Mouse (Mus musculus) heart, adult 2 months (tissue): Measurements from ENCODE around the gene Cdc37.

Experiments
- CTCF ChIP-seq: fragments of 200-600 bp; IDR thresholded peaks from 2 replicates; pipeline ENCODE4 v1.8.1; 2022; ENCODE audit warnings: antibody characterized with exemption, mild to moderate bottlenecking, moderate library complexity
- EP300 ChIP-seq: fragments of 200-500 bp; IDR thresholded peaks from 2 replicates; pipeline ENCODE4 v1.6.1; 2011; ENCODE audit warnings: low read depth, low read length, control low read depth; ENCODE audit not compliant: insufficient read depth
- POLR2A ChIP-seq: fragments of 200-500 bp; IDR thresholded peaks from 2 replicates; pipeline ENCODE4 v1.6.1; 2011; ENCODE audit warnings: mild to moderate bottlenecking, low read depth, low read length, control low read depth; ENCODE audit not compliant: insufficient read depth

DNA sequence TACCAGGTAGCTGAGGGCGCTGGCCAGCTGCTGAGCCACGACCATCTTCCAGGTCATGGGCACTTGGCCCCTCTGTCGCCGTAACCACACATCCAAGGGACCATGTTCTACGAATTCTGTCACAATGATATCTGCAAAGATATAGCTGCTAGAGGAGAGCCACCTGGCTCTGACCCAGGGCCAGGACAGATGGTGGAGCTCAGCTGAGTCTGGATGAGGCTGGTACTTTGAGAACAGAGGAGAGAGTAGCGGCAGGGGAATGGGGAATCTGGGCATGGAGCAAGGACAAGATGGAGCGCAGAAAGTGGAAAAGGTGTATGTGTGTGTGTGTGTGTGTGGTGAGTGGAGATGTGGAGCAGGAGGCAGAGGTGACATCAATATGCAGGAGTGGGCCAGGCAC lies 35.6 kb downstream of the Cdc37 start:
- TF ChIP-seq POLR2A (no peak), CTCF (no peak), EP300 (no peak)
